Mouse (Mus musculus): ENCODE measurements around the gene Gatad2a.
"Not testable (repeated sequence)": the region's sequence is repeated elsewhere in the genome, so short reads cannot be mapped to it uniquely, and the experiment has no call there.

Gene Gatad2a

GRCm38 (mm10) chr8:69995422-69995775, 785 bp downstream of the Gatad2a start:
- DNase-seq (ENCODE audit: low read depth, low spot score) = no peak

- DNase-seq (ENCODE audit: low read depth, low spot score) = not testable (repeated sequence)
Observed at GRCm38 (mm10) chr8:69988936-69989335, 7.2 kb downstream of the Gatad2a start.

GRCm38 (mm10) chr8:69987744-69988143, 8.4 kb downstream of the Gatad2a start:
- DNase-seq (ENCODE audit: low read depth, low spot score) = no peak

GRCm38 (mm10) chr8:69984876-69985553, 11.2 kb downstream of the Gatad2a start:
- DNase-seq (ENCODE audit: low read depth, low spot score) = no peak

GRCm38 (mm10) chr8:69978456-69978855, 17.7 kb downstream of the Gatad2a start:
- no peak for DNase-seq (ENCODE audit: low read depth, low spot score)

- DNase-seq (ENCODE audit: low read depth, low spot score) = no peak
Observed at GRCm38 (mm10) chr8:69974806-69975205, 21.4 kb downstream of the Gatad2a start.

GRCm38 (mm10) chr8:69974194-69974614, 22.0 kb downstream of the Gatad2a start:
- peak; percentile 64 for DNase-seq (ENCODE audit: low read depth, low spot score)

- no peak for DNase-seq (ENCODE audit: low read depth, low spot score)
Observed at GRCm38 (mm10) chr8:69973442-69974161, 22.6 kb downstream of the Gatad2a start.

- DNase-seq (ENCODE audit: low read depth, low spot score) = no peak
Observed at GRCm38 (mm10) chr8:69973063-69973441, 23.1 kb downstream of the Gatad2a start.

- no peak for DNase-seq (ENCODE audit: low read depth, low spot score)
Observed at GRCm38 (mm10) chr8:69970880-69971279, 25.3 kb downstream of the Gatad2a start.

- DNase-seq (ENCODE audit: low read depth, low spot score) = no peak
Observed at GRCm38 (mm10) chr8:69967291-69967933, 28.8 kb downstream of the Gatad2a start.

GRCm38 (mm10) chr8:69959241-69959640, 36.9 kb downstream of the Gatad2a start:
- no peak for DNase-seq (ENCODE audit: low read depth, low spot score)

- no peak for DNase-seq (ENCODE audit: low read depth, low spot score)
Observed at GRCm38 (mm10) chr8:69957879-69958278, 38.3 kb downstream of the Gatad2a start.

GRCm38 (mm10) chr8:69957419-69957818, 38.8 kb downstream of the Gatad2a start:
- no peak for DNase-seq (ENCODE audit: low read depth, low spot score)

- no peak for DNase-seq (ENCODE audit: low read depth, low spot score)
Observed at GRCm38 (mm10) chr8:69956651-69957050, 39.5 kb downstream of the Gatad2a start.

GRCm38 (mm10) chr8:69954642-69955041, 41.5 kb downstream of the Gatad2a start:
- DNase-seq (ENCODE audit: low read depth, low spot score) = no peak

- DNase-seq (ENCODE audit: low read depth, low spot score) = no peak
Observed at GRCm38 (mm10) chr8:69954213-69954612, 42.0 kb downstream of the Gatad2a start.

- DNase-seq (ENCODE audit: low read depth, low spot score) = no peak
Observed at GRCm38 (mm10) chr8:69950300-69950699, 45.9 kb downstream of the Gatad2a start.

- not testable (repeated sequence) for DNase-seq (ENCODE audit: low read depth, low spot score)
Observed at GRCm38 (mm10) chr8:69942495-69942894, 53.7 kb downstream of the Gatad2a start.

- DNase-seq (ENCODE audit: low read depth, low spot score) = no peak
Observed at GRCm38 (mm10) chr8:69940386-69940785, 55.8 kb downstream of the Gatad2a start.

- no peak for DNase-seq (ENCODE audit: low read depth, low spot score)
Observed at GRCm38 (mm10) chr8:69939633-69940032, 56.6 kb downstream of the Gatad2a start.

GRCm38 (mm10) chr8:69938245-69938982, 57.8 kb downstream of the Gatad2a start:
- no peak for DNase-seq (ENCODE audit: low read depth, low spot score)
